Mouse (Mus musculus) brain, embryonic 14.5 days (tissue): ENCODE measurements around the gene Erf. TPM values are rescaled to one million over a fixed set of nuclear protein-coding genes. Genes with fewer than 3 reads are reported as not detected.

Experiments used
- DNase-seq: peaks from one replicate; pipeline ENCODE4 v3.0.0-alpha.2; 2011; ENCODE audit warnings: low read depth
- CTCF ChIP-seq: fragments of 200-500 bp; IDR thresholded peaks from 2 replicates; pipeline ENCODE4 v1.5.1; 2012; ENCODE audit warnings: inconsistent platforms, mild to moderate bottlenecking, moderate library complexity, borderline replicate concordance; ENCODE audit not compliant: insufficient read depth, insufficient read length; ENCODE audit errors: extremely low read depth
- POLR2A ChIP-seq: fragments of 200-500 bp; IDR thresholded peaks from 2 replicates; pipeline ENCODE4 v1.6.1; 2012; ENCODE audit warnings: mild to moderate bottlenecking, inconsistent platforms, borderline replicate concordance; ENCODE audit not compliant: poor library complexity, insufficient read depth, insufficient read length, severe bottlenecking; ENCODE audit errors: extremely low read depth
- polyA plus RNA-seq: library from polyadenylated mRNA; depleted of rRNA; stranded (reverse); fragments of >200 nt; gene quantifications from 2 replicates; pipeline ENCODE4 v1.2.3, GENCODE M21; 2012

Gene Erf
- polyA plus RNA-seq, 1 experiment = 20.2 TPM

GRCm38 (mm10) chr7:25251071-25251791, 670 bp upstream of the Erf start:
- no peak for TF ChIP-seq POLR2A
- TF ChIP-seq CTCF = no peak
- peak; percentile 73 for DNase-seq

GRCm38 (mm10) chr7:25249314-25250140, 1.0 kb downstream of the Erf start:
- TF ChIP-seq POLR2A = 0 out of 2 replicates have a peak, but pooled peaks have one; percentile 4
- TF ChIP-seq CTCF = no peak
- peak; percentile 89 for DNase-seq

GRCm38 (mm10) chr7:25248846-25249313, 1.7 kb downstream of the Erf start:
- no peak for TF ChIP-seq CTCF
- TF ChIP-seq POLR2A = no peak
- no peak for DNase-seq

- peak; percentile 88 for DNase-seq
- TF ChIP-seq POLR2A (no peak), CTCF (no peak)
Observed at GRCm38 (mm10) chr7:25248018-25248647, 2.4 kb downstream of the Erf start.

DNA sequence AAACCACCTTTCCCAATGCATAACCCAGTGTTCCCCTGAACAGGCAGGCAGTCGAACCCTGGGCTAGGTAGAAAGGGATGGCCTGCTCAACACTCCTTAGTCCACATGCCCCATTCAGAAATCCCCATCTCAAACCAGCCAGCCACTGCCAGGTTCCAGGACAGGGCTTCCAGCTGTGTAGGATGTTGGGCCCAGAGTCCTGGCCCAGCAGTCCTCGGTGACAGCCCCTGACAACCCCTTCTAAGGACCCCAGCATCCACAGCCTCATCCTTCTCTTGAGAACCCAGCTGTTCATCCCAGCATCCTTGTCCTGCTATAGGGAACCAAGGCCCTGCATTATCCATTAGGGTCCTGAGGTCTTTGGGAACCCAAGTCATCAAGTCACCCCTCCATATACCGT, 3.1 kb downstream of the Erf start:
- DNase-seq = no peak
- TF ChIP-seq CTCF = no peak
- no peak for TF ChIP-seq POLR2A

DNA sequence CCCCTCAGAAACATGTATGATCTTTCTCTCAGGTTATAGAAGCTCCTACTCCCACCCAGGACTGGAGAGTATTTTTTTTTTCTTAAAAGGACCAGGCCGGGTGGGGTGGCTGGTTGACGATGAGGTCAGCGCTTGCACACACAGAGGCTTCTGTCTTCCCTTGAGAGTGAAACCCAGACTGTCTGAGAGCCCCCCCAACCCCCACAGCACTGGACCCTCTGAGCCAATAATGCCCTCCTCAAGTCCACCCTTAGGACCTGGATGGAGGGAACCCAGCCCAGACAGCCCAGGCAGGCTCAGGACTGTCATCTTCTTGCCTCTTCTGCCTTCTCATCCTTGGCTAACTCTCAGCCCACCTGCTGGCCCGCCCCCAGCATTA, 3.8 kb downstream of the Erf start:
- peak; percentile 84 for DNase-seq
- TF ChIP-seq POLR2A = no peak
- no peak for TF ChIP-seq CTCF

- TF ChIP-seq POLR2A (no peak), CTCF (no peak)
- peak; percentile 77 for DNase-seq
Observed at GRCm38 (mm10) chr7:25246079-25246758, 4.3 kb downstream of the Erf start.

- DNase-seq = no peak
- no peak for TF ChIP-seq CTCF
Observed at GRCm38 (mm10) chr7:25244562-25245369, 5.8 kb downstream of the Erf start.

GRCm38 (mm10) chr7:25243361-25243760, 7.2 kb downstream of the Erf start:
- DNase-seq = no peak
- TF ChIP-seq POLR2A = no peak
- no peak for TF ChIP-seq CTCF

DNA sequence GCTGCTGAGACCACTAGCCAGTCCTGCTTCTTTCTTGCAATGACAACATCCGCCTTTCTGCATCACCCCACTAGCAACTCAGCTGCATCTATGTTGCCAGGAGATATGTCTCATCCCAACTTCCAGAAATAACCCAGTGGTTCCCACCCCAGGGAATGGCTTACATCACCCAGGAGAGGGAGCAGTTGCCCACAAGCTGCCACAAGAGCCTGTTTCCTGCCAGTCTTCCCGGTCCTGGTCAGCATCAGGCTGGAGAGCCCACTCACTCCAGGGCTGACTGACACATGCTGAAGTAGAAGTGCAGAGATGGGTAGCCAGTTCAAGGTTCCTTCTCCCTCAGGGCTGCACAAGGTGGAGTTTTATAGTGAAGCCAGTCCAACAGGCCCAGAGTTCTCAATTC, 9.5 kb downstream of the Erf start:
- peak; percentile 68 for TF ChIP-seq CTCF
- TF ChIP-seq POLR2A = no peak
- peak; percentile 72 for DNase-seq
